Mouse (Mus musculus): ENCODE results near the gene 1700030K09Rik.
A peak's percentile ranks its signal among the peaks of the same experiment; 100 is the strongest.

The 1700030K09Rik gene

DNA sequence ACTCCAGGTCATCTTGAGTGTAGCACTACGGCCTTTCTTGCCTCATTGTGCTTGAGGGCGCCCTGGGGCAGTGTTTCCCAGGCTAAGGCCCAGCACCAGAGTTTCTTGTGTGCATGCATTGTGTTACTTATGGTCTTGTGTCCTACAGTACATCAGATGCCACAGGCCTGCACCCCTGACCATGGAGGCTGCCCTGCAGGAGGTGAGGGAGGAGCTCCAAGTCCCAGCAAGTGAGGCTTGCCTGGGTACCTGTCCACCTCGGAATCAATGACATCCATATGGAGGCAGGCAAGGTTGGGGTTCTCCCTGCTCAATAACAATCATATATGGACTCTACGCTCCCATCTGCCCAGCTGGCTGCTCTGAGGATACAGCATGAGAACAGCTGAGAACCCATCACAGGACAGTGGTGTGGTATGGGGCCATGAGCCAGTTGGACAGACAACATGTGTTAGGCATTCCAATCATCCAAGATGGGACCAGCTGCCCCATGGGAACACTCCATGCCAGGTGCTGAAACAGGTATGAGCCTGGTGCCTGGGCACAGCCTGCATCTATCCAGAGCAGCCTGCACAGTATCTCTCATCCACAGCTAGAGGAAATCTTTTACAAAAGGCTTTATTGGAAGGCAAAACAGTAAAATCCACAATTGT, 16.3 kb downstream of the 1700030K09Rik start:
- DNase-seq (ENCODE audit: low read depth, low spot score) = no peak

DNA sequence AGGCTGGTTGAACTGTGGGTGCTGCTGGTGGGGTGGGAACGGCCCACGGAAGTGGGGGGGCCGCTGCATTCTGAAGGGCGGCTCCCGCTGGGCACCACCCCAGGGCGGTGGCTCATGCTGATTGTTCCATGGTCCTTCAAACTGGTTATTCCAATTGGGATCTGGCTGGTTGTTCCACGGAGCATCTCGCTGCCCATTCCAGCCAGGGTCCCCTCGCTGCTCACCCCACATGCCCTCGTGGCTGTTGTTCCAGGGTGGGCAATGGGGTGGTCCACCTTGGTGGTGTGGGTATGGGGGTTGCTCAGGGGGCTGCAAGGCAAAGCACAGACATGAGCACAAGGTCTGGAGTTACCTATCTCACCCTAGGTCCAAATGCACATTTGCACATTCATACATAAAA, 20.5 kb downstream of the 1700030K09Rik start:
- DNase-seq (ENCODE audit: low read depth, low spot score) = no peak

DNA sequence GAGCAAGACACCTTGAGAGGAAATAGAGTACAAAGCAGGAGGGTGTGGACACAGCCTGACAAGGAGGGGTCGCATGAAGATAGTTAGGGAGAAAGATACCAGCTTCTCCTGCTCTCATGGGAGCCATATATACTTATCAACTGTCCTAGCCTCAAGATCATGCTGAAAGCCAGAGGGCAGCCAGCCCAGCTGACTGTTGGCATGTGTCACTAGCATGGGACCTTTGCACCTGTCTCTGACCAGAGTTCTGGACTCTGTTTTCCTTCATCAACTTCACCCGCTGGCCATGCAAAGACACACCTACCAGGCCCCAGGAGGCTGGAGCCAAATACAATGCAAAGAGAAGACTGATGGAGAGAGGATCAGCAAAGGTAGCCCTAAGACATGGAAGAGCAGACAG, 25.6 kb downstream of the 1700030K09Rik start:
- no peak for DNase-seq (ENCODE audit: low read depth, low spot score)

DNA sequence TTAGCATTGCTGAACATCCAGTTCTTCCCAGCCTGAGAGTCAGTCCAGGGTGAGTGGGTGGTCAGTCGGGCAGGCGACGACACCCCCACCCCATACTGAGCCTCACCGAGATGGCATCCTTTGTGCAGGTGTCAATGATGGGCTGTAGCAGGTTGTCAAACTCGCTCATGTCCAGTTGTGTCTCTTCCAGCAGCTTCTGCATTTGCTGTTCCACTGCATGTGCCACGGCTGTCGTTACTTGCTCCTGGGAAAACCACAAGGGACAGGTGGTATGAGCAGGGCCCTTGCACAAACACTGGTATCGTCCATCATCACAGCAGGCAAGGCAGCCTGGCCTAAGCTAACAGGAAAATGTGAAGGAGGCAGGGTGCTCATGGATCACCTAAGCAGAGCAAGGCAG, 26.3 kb downstream of the 1700030K09Rik start:
- no peak for DNase-seq (ENCODE audit: low read depth, low spot score)

DNA sequence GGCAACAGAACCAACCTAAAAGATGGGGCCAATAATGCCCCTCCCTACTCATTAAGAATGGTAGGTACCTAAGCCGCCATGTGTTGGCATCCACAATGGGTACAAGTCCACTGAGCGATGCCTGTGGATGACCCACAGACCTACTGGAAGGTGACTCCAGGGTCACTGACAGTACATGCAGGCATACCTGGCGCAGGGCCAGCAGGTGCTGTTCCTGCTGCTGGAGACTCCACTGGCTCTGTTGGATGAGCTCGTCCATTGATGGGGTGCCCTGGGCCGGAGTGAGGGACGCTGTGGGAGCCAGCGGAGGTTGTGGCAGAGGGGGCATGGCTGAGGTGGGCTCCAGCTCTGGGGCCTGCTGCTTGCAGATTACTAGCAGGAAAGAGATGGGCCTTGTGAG, 27.0 kb downstream of the 1700030K09Rik start:
- DNase-seq (ENCODE audit: low read depth, low spot score) = no peak

DNA sequence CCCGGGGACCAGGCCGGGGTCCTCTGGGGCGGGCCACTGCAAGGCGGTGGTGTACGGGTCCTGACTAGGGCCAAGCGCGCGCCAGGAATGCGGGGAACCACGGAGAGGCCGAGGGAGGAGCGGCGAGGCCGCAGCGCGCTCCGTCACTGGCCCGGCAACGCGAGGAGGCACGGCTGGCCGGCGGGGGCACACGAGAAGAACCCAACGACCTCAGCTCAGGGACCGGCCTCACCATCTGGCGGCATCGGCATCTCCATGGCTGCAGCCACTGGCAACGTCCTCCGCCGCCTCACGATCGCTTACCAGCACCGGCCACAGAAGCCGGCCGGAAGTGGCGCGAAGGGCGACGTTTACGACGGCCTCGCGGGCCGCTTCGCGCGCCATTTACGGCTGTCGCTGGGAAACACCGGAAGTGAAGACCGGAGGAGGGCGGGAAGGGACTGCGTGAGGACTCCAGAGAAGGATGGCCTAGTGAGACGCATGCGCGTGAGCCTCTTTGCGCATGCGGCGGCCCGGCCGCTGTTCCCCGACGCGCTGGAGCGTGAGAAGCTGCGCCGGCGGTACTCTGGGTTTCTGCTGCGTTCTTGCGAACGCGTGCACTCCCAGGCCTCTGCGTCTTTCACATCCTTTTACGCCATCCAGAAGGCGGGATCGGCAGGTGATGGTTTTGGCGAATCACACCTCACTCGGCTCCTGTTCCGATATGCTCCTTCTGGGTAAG, 31.3 kb downstream of the 1700030K09Rik start, which contains the start of gene Cherp:
Cherp (minus strand) TSS at position 401 of the 721 bp plus-strand sequence.
- peak; percentile 100 for DNase-seq (ENCODE audit: low read depth, low spot score)

DNA sequence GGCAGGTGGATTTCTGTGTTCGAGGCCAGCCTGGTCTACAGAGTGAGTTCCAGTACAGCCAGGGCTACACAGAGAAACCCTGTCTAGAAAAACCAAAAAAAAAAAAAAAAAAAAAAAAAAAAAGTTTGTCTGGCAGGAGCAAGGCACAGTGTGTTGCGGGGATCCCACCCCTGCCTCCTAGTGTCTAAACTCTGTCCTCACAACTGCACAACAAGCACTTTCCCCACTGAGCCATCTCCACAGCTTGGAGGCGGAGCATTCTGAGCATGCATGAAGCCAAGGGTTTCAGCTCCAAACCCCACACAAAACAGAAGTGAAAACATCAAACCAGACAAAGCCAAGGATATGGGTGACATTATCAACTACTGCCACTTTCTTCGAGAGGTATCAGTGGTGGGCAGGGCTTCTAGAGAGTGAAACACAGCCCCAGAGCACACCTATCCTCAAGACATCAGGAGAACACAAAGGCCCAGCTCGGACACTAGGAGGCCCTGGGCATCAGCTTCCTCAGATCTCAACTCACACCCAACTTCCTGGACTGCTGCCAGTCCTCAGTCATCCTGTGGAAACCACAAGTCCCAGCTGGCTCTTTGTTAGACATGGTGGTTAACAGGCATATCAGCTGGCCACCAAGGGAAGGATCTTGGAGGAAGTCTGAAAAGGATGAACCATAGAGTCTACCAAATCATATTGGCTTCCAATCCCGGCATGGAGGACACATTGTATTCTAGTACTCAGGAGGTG, 41.9 kb downstream of the 1700030K09Rik start:
- DNase-seq (ENCODE audit: low read depth, low spot score) = peak; percentile 85

DNA sequence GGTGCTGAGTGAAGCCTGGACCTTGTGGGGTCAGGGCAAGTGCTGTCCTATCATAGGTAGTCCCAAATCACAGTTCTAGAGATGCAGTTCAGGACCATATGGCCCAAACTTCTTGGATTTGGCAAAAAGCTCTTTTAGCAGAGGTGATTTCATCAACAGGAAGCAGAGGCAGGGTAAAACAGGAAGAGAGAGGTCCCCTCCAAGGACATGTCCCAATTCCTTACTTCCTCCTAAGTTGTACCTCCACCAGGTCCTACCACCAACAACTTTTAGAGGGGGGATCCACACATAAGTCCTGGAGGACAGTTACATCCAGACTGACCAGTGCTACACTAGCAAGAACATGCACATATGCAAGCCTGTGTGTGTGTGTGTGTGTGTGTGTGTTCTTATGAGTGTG, 43.3 kb downstream of the 1700030K09Rik start:
- DNase-seq (ENCODE audit: low read depth, low spot score) = no peak

DNA sequence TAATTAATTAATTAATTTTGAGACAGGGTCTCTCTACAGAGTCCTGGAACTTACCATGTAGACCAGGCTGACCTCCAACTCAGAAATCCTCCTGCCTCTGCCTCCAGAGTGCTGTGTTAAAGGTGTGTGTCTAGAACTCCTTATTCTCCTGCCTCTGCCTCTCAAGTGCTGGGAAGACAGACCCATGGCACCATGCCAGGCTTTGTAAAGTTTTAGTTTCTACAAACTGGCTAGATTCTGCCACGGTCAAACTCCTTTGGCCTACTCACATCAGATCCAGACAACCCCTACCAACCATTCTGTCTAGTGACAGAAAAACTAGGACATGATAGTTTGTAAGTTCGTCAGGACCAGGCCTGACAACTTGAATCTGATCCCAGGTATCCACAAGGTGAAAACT, 47.3 kb downstream of the 1700030K09Rik start:
- peak; percentile 57 for DNase-seq (ENCODE audit: low read depth, low spot score)

DNA sequence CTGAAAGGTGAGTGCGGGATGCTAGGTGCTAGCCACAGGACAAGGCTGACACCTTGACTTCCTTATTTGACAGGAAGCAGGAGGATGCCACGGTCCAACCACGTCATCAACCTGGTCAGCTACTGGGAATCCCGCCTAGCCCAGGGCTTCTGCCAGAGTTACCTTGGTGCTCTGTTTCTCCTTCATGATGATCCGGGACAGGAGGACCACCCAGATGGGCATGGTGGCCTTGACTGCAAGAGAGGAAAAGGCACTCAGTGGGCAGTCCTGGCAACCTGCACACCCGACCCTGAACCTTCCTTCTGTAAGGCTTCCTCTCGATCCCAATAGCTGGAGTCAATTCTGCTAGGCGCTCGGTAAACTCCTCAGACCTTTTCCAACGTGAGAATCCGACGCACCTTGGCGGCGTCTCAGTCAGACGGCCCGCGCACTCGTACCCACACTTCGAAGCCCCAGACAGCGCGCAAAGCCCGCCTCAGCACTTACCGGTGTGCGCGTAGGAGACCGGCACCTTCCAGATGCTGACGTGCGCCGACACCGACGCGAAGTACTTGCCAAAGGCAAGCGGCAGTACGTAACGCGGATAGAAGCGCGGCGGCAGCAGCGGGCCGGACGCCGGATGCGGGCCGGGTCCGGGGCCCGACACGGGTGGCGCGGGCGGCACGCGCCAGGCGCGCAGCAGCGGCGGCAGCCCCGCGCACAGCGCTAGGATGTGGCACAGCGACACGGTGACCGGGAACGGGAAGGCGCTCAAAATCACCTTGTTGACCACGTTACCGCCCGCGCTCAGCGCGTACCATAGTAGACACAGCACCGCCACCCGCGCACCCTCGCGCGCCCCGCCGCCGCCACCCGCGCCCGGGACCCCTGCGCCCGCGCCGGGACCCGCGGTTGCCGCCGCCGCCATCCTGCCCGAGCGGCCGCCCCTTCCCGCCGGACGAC, 48.3 kb downstream of the 1700030K09Rik start, which contains the start of gene Slc35e1:
Slc35e1 (minus strand) TSS at position 935 of the 942 bp plus-strand sequence.
- DNase-seq (ENCODE audit: low read depth, low spot score) = peak; percentile 69

DNA sequence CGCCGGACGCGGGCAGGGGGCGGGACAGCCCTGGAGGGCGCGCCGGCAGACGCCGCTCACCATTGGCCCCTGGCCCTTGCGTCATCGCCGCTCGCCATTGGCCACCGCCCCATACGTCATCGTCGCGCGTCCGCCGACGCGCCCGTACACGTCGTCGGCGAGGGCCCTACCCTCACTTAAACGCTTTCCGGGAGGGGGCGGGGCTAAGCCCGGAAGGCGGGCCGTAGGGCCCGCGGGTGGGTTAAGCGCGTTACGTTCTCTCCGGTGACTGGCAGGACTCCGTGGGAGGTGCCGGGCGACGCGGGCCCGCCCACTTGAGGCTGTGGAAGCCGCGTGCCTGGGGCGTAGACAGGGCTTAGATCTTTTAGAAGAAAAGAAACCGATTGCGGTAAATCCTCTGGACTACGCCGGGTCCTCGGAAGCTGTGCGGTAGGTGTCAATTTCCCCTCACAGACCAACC, 49.0 kb downstream of the 1700030K09Rik start:
- peak; percentile 99 for DNase-seq (ENCODE audit: low read depth, low spot score)

DNA sequence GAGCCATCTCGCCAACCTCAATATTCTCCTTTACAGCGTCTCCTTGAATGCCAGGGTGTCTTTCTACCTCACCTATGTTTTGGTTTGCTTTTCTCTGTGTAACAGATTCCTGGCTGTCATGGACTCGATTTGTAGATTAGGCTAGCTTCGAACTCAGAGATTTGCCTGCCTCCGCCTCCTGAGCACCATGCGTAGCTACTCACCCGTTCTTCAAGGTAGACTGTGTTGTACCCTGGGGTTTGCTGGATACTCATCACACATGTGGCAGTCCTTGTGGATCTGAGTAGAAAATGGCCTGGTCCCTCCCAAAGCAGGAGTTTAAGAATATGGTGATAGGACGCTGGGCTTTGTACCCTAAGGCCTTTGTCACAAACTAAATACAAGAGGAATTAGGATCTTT, 49.7 kb downstream of the 1700030K09Rik start:
- DNase-seq (ENCODE audit: low read depth, low spot score) = peak; percentile 55

DNA sequence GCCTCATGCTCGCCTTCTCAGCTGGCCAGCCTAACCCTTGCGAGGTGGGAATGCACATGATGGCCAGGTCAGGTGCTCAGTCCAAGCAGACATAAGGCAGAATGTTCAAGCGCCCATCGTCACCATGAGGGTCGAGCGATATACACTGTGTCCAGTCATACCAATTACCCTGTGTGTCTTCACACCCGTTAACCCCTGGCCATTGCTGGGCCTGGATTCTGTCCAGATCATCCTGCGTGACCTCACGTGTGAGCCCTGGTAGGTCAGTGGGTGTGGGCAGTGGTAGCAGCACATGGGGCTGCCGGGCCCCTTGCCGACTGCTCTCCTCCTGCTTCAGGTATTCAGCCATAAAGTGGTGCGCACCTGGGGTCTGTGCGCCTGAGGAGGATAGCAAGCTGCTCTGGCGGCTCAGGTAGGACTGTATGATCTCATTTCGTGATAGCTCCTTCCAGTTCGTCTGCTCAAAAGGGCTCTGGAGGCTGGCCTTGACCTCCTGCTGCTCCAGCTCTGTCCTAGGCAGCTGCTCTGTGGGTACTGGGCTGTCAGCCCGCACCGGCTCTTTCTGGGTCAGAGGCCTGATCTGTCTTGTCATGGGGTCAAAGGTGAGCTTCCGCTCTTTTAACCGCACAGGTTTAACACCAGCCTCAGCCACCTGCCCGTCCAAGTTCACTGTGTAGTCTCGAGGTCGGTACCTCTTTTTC, 51.9 kb downstream of the 1700030K09Rik start:
- DNase-seq (ENCODE audit: low read depth, low spot score) = no peak

DNA sequence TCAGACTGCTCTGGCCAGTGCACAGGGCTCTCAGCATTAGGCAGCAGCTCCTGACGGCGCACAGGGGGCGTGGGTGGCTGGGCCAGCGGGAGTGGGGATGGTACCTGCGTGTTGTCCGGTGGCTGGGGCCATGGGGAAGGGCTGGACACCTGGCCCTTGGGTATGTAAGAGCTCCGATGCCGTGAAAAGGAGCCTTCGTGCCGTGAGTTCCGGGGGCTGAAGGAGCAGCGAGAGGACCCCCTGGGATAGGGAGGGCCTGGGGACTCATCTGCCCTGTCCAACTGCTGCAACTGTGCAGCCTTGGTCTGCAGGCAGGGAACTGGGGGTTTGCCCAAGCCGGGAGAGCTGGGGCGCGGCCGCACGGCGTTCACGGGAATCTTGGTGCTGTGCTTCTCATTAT, 52.5 kb downstream of the 1700030K09Rik start:
- DNase-seq (ENCODE audit: low read depth, low spot score) = no peak

DNA sequence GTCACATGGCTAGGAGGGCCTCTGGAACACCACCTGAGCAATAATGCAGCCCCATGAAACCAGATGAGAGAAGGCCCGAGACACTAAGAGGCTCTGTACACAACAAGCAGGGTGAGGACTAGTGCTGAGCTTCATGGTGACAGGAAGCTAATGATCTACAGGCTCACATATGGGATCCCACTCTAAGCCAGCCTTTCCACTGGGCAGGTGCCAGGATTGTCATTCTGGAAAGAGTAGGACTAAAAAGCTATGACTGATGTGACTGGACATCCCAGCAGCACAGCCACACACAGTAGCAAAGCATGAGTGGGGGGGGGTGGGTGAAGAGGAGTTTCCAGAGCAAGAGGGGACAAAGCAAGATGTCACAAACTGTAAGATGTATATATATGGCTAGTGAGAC, 54.2 kb downstream of the 1700030K09Rik start:
- DNase-seq (ENCODE audit: low read depth, low spot score) = no peak

DNA sequence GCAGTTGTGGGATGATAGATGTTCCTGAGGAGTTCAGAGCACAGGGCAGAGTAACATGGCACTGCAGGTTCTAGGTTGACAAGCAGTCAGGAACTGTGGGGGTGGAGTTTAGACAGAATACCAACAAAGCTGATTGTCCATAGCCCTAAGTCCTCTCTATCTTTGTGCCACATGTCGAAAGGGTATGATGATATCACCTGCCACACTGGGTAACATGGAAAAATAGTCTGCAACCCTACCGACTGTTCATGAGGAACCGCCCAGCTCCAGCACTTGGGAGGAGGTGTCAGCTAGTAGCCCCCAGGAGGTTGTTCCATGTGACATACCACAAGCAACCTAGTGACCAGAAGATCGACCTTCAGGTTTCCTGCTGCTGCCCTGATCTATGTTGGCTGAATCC, 54.8 kb downstream of the 1700030K09Rik start:
- DNase-seq (ENCODE audit: low read depth, low spot score) = no peak

DNA sequence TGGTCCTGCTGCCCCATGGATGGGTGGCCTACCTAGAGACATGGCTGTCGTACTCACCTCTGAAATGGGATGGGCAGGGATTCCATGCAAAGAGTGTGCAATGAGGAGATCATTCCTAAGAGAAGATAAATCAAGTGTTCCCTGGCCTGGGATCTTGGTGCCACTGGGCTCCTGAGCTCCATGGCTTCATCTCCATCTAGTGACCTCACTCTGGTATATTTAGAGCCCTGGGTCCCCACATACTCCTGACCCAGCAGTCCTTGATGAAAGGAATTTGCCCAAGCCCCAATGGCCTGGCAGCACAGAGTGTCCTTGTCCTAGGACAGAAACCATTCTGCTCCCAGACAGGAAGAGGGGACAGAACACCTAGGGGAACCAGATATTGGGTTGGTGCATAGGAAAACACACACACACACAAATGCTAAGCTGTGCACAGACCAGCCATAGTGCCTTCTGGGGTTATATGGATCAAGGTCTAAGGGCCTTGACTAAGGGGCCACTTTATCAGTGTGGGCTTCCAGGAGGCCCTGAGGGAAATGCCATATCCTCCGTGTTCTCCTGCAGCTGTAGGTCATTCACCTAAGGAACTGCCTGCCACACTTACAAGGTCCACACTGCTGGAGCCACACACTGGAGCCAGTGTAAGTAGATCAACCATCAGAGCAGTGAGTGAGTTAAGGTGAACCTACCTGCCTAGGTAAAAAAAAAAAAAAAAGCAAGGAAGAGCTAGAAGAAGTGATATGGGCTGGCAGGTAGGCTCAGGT, 56.0 kb downstream of the 1700030K09Rik start:
- no peak for DNase-seq (ENCODE audit: low read depth, low spot score)

DNA sequence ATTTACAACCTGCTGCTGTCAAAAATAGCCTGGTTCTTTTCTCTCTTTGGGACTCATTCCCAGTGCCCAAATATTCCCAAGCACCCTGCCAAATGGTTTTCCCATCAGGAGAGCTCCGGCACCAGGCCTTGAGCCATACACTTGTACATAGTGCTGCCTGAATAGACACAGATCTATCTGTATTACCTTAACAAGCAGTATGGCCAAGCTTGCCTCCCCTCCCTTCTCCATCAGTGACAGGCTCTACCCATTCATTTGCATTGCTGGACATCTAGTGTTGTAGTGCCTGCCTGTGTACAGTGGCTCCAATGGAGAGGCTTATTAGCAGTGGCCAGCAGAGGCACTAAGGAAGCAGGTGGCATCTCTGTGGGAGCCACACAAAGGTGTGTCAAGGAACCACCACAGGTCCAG, 56.8 kb downstream of the 1700030K09Rik start:
- DNase-seq (ENCODE audit: low read depth, low spot score) = no peak

DNA sequence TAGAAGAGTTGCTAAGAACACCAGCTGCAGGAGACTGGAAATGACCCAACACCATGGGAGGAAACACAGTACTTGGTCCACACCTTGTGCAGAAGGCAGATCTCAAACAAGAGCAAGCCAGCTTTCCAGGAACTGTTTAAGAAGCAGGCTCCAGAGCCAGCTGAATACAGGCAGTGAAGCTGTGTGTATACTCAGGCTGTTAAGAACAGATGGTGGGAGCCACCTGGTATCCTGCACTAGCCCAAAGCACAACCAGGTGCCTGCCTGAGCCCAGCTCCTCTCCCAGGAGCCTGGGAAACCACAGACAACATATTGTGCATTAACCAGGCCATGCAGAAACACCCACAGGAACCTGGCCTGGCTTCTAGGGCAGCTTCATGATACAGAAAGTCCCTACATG, 60.5 kb downstream of the 1700030K09Rik start:
- no peak for DNase-seq (ENCODE audit: low read depth, low spot score)

All from 3T3-L1 (cell line).